Mouse (Mus musculus): Measurements from ENCODE around the gene Klk13. TPM values are rescaled to one million over a fixed set of nuclear protein-coding genes. Genes with fewer than 3 reads are reported as not detected.

Gene Klk13
- polyA plus RNA-seq, 1 experiment = not detected

DNA sequence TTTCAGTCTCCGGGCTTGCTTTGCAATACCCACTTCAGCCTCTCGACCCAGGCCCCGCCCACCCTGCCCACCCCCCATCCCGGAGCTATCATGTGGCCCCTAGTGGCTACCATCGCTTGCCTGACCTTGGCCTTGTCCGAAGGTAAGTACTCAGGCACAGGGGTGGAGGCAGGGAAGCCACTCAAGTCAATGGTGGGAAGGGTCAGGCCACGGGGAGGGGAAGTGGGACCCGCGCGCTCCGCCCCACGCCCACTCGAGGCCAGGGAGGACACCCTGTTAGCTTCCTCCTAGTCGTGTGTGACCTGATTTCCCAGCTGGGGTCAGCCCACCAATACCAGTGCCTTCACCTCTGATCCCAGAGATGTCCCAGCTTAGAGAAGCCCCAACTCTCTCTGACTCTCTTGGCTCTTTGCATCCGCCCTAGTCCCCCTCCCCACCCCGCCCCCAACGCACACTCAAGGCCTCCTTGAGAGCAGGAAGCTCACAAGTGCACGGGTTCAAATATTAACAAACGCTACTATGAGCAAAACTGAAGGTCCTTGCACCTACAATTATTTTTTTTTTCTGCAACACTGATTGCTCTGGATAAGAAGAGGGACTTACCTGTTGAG lies 1.5 kb downstream of the Klk13 start:
- no peak overlapping the region for H3K27ac ChIP-seq (ENCODE audit: insufficient read depth, low read length)
- no peaks in the 10 kb centered on the region; the same call in 1 of the 2 replicates for H3K27me3 ChIP-seq (ENCODE audit: control insufficient read depth, insufficient read depth, low read length)
- TF ChIP-seq POLR2A (IDR thresholded peaks at IDR 0.05; ENCODE audit: borderline replicate concordance, insufficient read depth, low read length) (no peak), CTCF (IDR thresholded peaks at IDR 0.05; ENCODE audit: borderline replicate concordance, insufficient read depth, low read depth, low read length) (no peak)
- 9% methylated on average over 19 of the region's 19 CpGs for WGBS
- H3K4me1 ChIP-seq (ENCODE audit: control insufficient read depth, insufficient read depth, low read length) = no peaks in the 10 kb centered on the region
- DNase-seq = no peak
- H3K4me3 ChIP-seq (replicated peaks; ENCODE audit: insufficient read depth, low read depth, low read length) = no peak overlapping the region

- H3K4me3 ChIP-seq (replicated peaks; ENCODE audit: insufficient read depth, low read depth, low read length) = no peak overlapping the region
- H3K27me3 ChIP-seq (ENCODE audit: control insufficient read depth, insufficient read depth, low read length) = no peaks in the 10 kb centered on the region
- TF ChIP-seq CTCF (IDR thresholded peaks at IDR 0.05; ENCODE audit: borderline replicate concordance, insufficient read depth, low read depth, low read length) (no peak), POLR2A (IDR thresholded peaks at IDR 0.05; ENCODE audit: borderline replicate concordance, insufficient read depth, low read length) (no peak)
- H3K4me1 ChIP-seq (ENCODE audit: control insufficient read depth, insufficient read depth, low read length) = no peaks in the 10 kb centered on the region
- DNase-seq = no peak
- WGBS = 5% methylated on average over 1 of the region's 1 CpGs
- H3K27ac ChIP-seq (ENCODE audit: insufficient read depth, low read length) = no peak overlapping the region
Observed at GRCm38 (mm10) chr7:43747788-43748187, 35.4 kb downstream of the Klk13 start.

DNA sequence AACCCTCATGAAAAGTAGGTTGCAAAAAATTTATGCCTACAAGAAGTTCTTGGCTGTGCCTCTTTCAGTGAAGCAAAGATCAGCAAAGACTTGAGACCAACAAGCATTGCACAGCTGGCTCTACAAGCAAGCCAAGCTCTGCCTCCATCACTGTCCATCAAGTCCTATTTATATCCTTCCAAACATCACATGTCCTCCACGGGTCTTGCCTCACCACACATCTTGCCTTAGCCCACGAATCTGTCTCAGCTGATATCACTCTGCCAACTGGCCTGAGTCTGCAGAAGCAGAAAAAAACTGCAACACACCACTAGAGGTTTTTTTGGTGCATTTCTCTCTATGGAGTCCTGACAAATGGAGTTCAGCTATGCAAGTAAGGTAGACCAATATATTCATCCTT lies 40.4 kb downstream of the Klk13 start:
- no peak for TF ChIP-seq CTCF (IDR thresholded peaks at IDR 0.05; ENCODE audit: borderline replicate concordance, insufficient read depth, low read depth, low read length)
- no peak for TF ChIP-seq POLR2A (IDR thresholded peaks at IDR 0.05; ENCODE audit: borderline replicate concordance, insufficient read depth, low read length)
- no peak for DNase-seq
- Histone ChIP-seq H3K4me1 (ENCODE audit: control insufficient read depth, insufficient read depth, low read length) (no peaks in the 10 kb centered on the region), H3K27ac (ENCODE audit: insufficient read depth, low read length) (no peak overlapping the region), H3K4me3 (replicated peaks; ENCODE audit: insufficient read depth, low read depth, low read length) (no peak overlapping the region), H3K27me3 (ENCODE audit: control insufficient read depth, insufficient read depth, low read length) (no peaks in the 10 kb centered on the region)
- 31% methylated on average over 2 of the region's 2 CpGs for WGBS

- Histone ChIP-seq H3K4me3 (replicated peaks; ENCODE audit: insufficient read depth, low read depth, low read length) (no peak overlapping the region), H3K27ac (ENCODE audit: insufficient read depth, low read length) (no peak overlapping the region), H3K27me3 (ENCODE audit: control insufficient read depth, insufficient read depth, low read length) (no peaks in the 10 kb centered on the region), H3K4me1 (ENCODE audit: control insufficient read depth, insufficient read depth, low read length) (no peaks in the 10 kb centered on the region)
- DNase-seq = no peak
- 23% methylated on average over 8 of the region's 8 CpGs for WGBS
- TF ChIP-seq POLR2A (IDR thresholded peaks at IDR 0.05; ENCODE audit: borderline replicate concordance, insufficient read depth, low read length) (no peak), CTCF (IDR thresholded peaks at IDR 0.05; ENCODE audit: borderline replicate concordance, insufficient read depth, low read depth, low read length) (no peak)
Observed at GRCm38 (mm10) chr7:43766484-43766883, 54.1 kb downstream of the Klk13 start.

GRCm38 (mm10) chr7:43768597-43768996 lies 56.2 kb downstream of the Klk13 start, which contains the start of gene Klk12:
Gene Klk12 (plus strand): TSS chr7:43768897.
- Histone ChIP-seq H3K4me3 (replicated peaks; ENCODE audit: insufficient read depth, low read depth, low read length) (no peak within 1 kb of the TSS), H3K27me3 (ENCODE audit: control insufficient read depth, insufficient read depth, low read length) (no peaks in the 10 kb centered on the region), H3K4me1 (ENCODE audit: control insufficient read depth, insufficient read depth, low read length) (no peaks in the 10 kb centered on the region), H3K27ac (ENCODE audit: insufficient read depth, low read length) (no peak within 1 kb of the TSS)
- 84% methylated on average over 4 of the region's 4 CpGs for WGBS
- TF ChIP-seq CTCF (IDR thresholded peaks at IDR 0.05; ENCODE audit: borderline replicate concordance, insufficient read depth, low read depth, low read length) (no peak), POLR2A (IDR thresholded peaks at IDR 0.05; ENCODE audit: borderline replicate concordance, insufficient read depth, low read length) (no peak)
- DNase-seq = no peak

DNA sequence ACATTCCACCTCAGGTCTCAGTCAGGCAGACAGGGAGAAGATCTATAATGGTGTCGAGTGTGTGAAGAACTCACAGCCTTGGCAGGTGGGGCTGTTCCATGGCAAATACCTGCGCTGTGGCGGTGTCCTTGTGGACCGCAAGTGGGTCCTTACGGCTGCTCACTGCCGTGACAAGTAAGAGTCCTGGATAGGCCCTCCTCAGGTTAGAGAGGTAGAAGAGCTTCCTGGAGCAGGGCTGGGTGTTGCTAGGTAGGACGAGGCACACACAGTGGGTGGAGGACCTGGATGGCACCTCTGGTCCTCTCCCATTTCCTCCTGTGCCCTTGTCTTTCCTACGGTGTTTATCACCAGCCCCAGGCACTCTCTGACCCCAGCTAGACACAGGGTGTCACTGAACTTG lies 57.3 kb downstream of the Klk13 start:
- H3K27ac ChIP-seq (ENCODE audit: insufficient read depth, low read length) = no peak overlapping the region
- TF ChIP-seq CTCF (IDR thresholded peaks at IDR 0.05; ENCODE audit: borderline replicate concordance, insufficient read depth, low read depth, low read length) (no peak), POLR2A (IDR thresholded peaks at IDR 0.05; ENCODE audit: borderline replicate concordance, insufficient read depth, low read length) (no peak)
- 93% methylated on average over 8 of the region's 8 CpGs for WGBS
- no peak overlapping the region for H3K4me3 ChIP-seq (replicated peaks; ENCODE audit: insufficient read depth, low read depth, low read length)
- H3K27me3 ChIP-seq (ENCODE audit: control insufficient read depth, insufficient read depth, low read length) = no peaks in the 10 kb centered on the region
- DNase-seq = no peak
- no peaks in the 10 kb centered on the region for H3K4me1 ChIP-seq (ENCODE audit: control insufficient read depth, insufficient read depth, low read length)

DNA sequence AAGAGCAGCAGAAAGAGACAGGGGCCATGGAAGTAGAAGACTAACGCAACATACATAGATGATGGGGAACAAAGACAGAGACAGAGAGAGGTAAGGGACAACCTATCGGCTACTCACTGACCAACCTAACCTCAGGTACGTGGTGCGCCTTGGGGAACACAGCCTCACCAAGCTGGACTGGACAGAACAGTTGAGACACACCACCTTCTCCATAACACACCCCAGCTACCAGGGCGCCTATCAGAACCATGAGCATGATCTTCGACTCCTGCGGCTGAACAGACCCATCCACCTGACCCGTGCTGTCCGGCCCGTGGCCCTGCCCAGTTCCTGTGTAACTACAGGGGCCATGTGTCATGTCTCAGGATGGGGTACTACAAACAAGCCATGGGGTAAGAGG lies 58.3 kb downstream of the Klk13 start:
- no peak for DNase-seq
- Histone ChIP-seq H3K27ac (ENCODE audit: insufficient read depth, low read length) (no peak overlapping the region), H3K4me3 (replicated peaks; ENCODE audit: insufficient read depth, low read depth, low read length) (no peak overlapping the region), H3K27me3 (ENCODE audit: control insufficient read depth, insufficient read depth, low read length) (no peaks in the 10 kb centered on the region), H3K4me1 (ENCODE audit: control insufficient read depth, insufficient read depth, low read length) (no peaks in the 10 kb centered on the region)
- TF ChIP-seq POLR2A (IDR thresholded peaks at IDR 0.05; ENCODE audit: borderline replicate concordance, insufficient read depth, low read length) (no peak), CTCF (IDR thresholded peaks at IDR 0.05; ENCODE audit: borderline replicate concordance, insufficient read depth, low read depth, low read length) (no peak)
- WGBS = 92% methylated on average over 10 of the region's 10 CpGs

GRCm38 (mm10) chr7:43771916-43772315 lies 59.5 kb downstream of the Klk13 start:
- Histone ChIP-seq H3K4me1 (ENCODE audit: control insufficient read depth, insufficient read depth, low read length) (no peaks in the 10 kb centered on the region), H3K27me3 (ENCODE audit: control insufficient read depth, insufficient read depth, low read length) (no peaks in the 10 kb centered on the region), H3K4me3 (replicated peaks; ENCODE audit: insufficient read depth, low read depth, low read length) (no peak overlapping the region), H3K27ac (ENCODE audit: insufficient read depth, low read length) (no peak overlapping the region)
- DNase-seq = no peak
- TF ChIP-seq CTCF (IDR thresholded peaks at IDR 0.05; ENCODE audit: borderline replicate concordance, insufficient read depth, low read depth, low read length) (no peak), POLR2A (IDR thresholded peaks at IDR 0.05; ENCODE audit: borderline replicate concordance, insufficient read depth, low read length) (no peak)
- WGBS = 90% methylated on average over 6 of the region's 6 CpGs
